Mouse (Mus musculus): ENCODE measurements around the gene Ahcyl1. TPM values are rescaled to one million over a fixed set of nuclear protein-coding genes. Genes with fewer than 3 reads are reported as not detected.

Gene Ahcyl1
- polyA plus RNA-seq, 1 experiment from 2014 or later = 45.8 TPM

- Histone ChIP-seq H3K36me3 (peaks cover 67% of the 10 kb centered on the region), H3K4me2 (no peak overlapping the region)
- 89% methylated on average over 7 of the region's 7 CpGs for WGBS
Measured at GRCm38 (mm10) chr3:107627641-107628040, 68.7 kb downstream of the Ahcyl1 start.

DNA sequence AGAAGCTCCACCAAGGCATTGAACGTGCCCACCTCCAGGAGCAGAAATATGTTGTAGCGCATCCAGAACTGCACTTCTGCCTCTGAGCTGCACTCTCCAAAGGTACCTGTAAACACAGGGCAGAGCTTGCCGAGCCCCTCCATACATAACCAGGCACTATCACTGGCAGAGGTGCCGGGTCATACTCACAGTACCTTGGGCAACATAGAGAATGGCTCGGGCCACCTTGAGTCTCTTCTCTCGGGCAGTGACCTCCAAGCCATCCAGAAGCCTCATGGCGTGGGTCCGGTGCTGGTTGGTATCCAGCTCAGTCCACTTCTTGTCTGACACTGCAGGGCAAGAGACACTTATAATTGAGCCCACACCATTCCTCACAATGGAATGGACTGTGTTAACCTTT is 69.6 kb downstream of the Ahcyl1 start:
- Histone ChIP-seq H3K27ac (replicated peaks) (no peak overlapping the region), H3K9ac (no peak overlapping the region), H3K4me3 (no peak overlapping the region), H3K4me2 (no peak overlapping the region), H3K27me3 (replicated peaks) (no peaks in the 10 kb centered on the region), H3K9me3 (no peaks in the 10 kb centered on the region), H3K36me3 (peaks cover 76% of the 10 kb centered on the region), H3K4me1 (peaks cover 14% of the 10 kb centered on the region)
- 92% methylated on average over 8 of the region's 8 CpGs for WGBS
- no peak for ATAC-seq (ENCODE audit: extremely low read depth, insufficient number of reproducible peaks, low FRiP score, low TSS enrichment)

More at GRCm38 (mm10) chr3:107627641-107628040, 68.7 kb downstream of the Ahcyl1 start:
- no peak for ATAC-seq (ENCODE audit: extremely low read depth, insufficient number of reproducible peaks, low FRiP score, low TSS enrichment)
- Histone ChIP-seq H3K27me3 (replicated peaks) (no peaks in the 10 kb centered on the region), H3K27ac (replicated peaks) (no peak overlapping the region), H3K4me3 (no peak overlapping the region), H3K9me3 (no peaks in the 10 kb centered on the region), H3K9ac (no peak overlapping the region), H3K4me1 (peaks cover 17% of the 10 kb centered on the region)

GRCm38 (mm10) chr3:107625536-107625935 is 70.8 kb downstream of the Ahcyl1 start:
- H3K4me1 ChIP-seq = peaks cover 11% of the 10 kb centered on the region
- no peak overlapping the region for H3K9ac ChIP-seq
- H3K4me2 ChIP-seq = no peak overlapping the region
- 91% methylated on average over 8 of the region's 8 CpGs for WGBS
- H3K27ac ChIP-seq (replicated peaks) = no peak overlapping the region
- H3K9me3 ChIP-seq = no peaks in the 10 kb centered on the region
- no peak overlapping the region for H3K4me3 ChIP-seq
- H3K36me3 ChIP-seq = peaks cover 88% of the 10 kb centered on the region
- no peak for ATAC-seq (ENCODE audit: extremely low read depth, insufficient number of reproducible peaks, low FRiP score, low TSS enrichment)
- no peaks in the 10 kb centered on the region for H3K27me3 ChIP-seq (replicated peaks)

DNA sequence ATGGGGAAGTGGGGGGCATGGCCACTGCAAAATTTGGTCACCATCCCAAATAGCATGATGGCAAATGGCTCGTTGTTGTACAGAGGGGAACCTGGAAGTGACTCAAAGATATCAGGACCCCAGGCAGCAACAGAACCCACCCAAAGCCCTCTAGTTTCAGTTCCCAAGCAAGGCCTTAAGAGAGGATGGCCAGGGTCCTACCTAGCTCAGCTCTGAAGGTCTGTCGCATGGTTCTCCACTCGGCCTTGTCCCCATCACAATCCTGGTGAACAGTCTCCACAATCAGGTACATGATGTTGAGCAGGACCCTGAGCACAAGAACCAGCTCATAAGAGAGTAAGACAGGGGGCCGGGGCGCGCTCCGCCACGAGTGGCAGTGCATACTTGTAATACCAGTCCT is 71.9 kb downstream of the Ahcyl1 start:
- H3K27me3 ChIP-seq (replicated peaks) = no peaks in the 10 kb centered on the region
- no peaks in the 10 kb centered on the region for H3K9me3 ChIP-seq
- H3K4me1 ChIP-seq = no peaks in the 10 kb centered on the region
- H3K4me2 ChIP-seq = no peak overlapping the region
- H3K36me3 ChIP-seq = peaks cover 94% of the 10 kb centered on the region
- H3K27ac ChIP-seq (replicated peaks) = no peak overlapping the region
- no peak for ATAC-seq (ENCODE audit: extremely low read depth, insufficient number of reproducible peaks, low FRiP score, low TSS enrichment)
- H3K4me3 ChIP-seq = no peak overlapping the region
- WGBS = 94% methylated on average over 8 of the region's 8 CpGs
- no peak overlapping the region for H3K9ac ChIP-seq

DNA sequence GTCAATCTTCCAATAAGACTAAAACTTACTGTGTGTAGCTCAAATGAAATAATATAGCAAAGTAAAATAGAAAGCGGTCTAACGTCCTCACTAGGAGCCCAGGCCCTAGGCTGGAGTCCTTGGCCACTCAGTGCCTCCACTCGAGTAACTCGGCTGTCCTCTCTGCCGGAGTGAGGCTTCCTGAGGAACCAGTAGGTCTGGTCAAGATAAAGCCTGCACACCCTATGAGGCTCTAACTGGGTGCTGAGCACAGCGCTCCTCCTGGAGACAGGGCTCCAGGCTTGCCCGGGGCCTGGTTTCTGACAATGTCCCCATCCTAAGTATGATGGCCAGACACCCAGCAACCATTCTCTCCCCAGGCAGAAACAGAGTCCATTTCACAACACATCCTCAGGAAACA is 73.8 kb downstream of the Ahcyl1 start:
- no peak overlapping the region for H3K9ac ChIP-seq
- 87% methylated on average over 7 of the region's 7 CpGs for WGBS
- H3K36me3 ChIP-seq = peaks cover 98% of the 10 kb centered on the region
- no peaks in the 10 kb centered on the region for H3K4me1 ChIP-seq
- H3K27ac ChIP-seq (replicated peaks) = no peak overlapping the region
- no peaks in the 10 kb centered on the region for H3K9me3 ChIP-seq
- ATAC-seq (ENCODE audit: extremely low read depth, insufficient number of reproducible peaks, low FRiP score, low TSS enrichment) = no peak
- H3K4me3 ChIP-seq = no peak overlapping the region
- no peaks in the 10 kb centered on the region for H3K27me3 ChIP-seq (replicated peaks)
- H3K4me2 ChIP-seq = no peak overlapping the region

DNA sequence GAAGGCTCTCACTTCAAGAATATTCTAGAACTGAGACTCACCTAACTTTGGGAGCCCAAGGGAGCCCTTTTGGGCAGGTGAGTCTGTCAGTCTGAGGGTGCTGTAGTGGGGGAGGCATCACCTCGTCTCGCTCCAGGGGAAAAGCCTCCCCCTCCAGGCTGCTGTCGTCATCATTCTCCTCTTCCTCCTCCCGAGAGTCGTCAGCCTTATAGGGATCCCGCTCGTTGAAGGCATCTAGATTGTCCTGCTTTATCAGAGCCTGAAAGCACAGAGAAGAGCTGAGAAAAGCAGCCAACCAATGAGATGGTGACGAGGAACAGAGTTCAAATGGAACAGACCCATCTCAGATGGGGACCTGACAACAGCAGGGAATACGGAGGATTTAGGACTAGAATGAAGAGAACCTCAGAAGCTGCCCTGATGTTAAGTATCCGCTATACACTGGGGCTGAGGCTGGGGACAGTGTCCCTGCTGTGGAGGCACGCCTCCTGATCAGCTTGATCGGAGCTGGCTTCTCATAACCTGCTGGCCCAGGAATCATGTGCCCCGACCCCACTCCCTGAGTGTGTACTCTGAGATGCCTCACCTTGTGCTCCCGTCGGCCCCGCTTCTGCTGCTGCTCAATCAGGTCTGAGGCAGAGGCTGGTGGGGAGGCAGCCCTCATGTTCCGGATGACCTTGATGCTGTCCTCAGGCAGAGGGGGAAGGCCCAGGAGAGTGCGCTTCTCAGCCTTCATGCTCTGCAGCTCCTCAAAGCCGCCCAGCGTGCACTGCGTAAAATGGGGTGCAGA is 74.9 kb downstream of the Ahcyl1 start:
- Histone ChIP-seq H3K27me3 (replicated peaks) (no peaks in the 10 kb centered on the region), H3K27ac (replicated peaks) (no peak overlapping the region), H3K4me1 (no peaks in the 10 kb centered on the region), H3K9me3 (no peaks in the 10 kb centered on the region), H3K4me3 (no peak overlapping the region), H3K9ac (no peak overlapping the region), H3K4me2 (no peak overlapping the region), H3K36me3 (peaks cover 98% of the 10 kb centered on the region)
- 81% methylated on average over 21 of the region's 21 CpGs for WGBS
- ATAC-seq (ENCODE audit: extremely low read depth, insufficient number of reproducible peaks, low FRiP score, low TSS enrichment) = no peak

GRCm38 (mm10) chr3:107619911-107620310 is 76.4 kb downstream of the Ahcyl1 start:
- Histone ChIP-seq H3K9me3 (no peaks in the 10 kb centered on the region), H3K36me3 (peaks cover 98% of the 10 kb centered on the region), H3K27ac (replicated peaks) (no peak overlapping the region), H3K4me2 (no peak overlapping the region), H3K4me3 (no peak overlapping the region), H3K9ac (no peak overlapping the region), H3K27me3 (replicated peaks) (no peaks in the 10 kb centered on the region), H3K4me1 (no peaks in the 10 kb centered on the region)
- 87% methylated on average over 6 of the region's 6 CpGs for WGBS
- ATAC-seq (ENCODE audit: extremely low read depth, insufficient number of reproducible peaks, low FRiP score, low TSS enrichment) = no peak

DNA sequence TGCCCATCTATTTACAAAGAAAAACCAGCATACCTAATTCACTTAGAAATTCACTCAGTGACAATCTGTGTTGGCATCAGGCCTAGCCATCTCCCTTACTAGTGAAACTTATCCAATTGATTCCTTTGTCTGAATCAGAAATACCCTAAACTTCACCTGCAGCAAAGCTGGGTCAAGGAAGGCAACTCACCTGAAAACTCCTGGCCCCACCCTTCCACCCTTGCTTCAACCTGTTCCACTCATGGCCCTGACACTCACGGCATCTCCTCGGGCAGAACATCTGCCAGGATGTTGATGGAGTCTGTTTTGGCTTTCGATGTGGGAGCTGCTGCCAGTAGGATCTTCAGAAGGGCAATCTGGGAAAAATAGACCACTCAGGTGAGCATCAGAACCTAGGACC is 78.6 kb downstream of the Ahcyl1 start:
- Histone ChIP-seq H3K4me3 (no peak overlapping the region), H3K4me2 (no peak overlapping the region), H3K9me3 (no peaks in the 10 kb centered on the region), H3K36me3 (peaks cover 98% of the 10 kb centered on the region), H3K9ac (no peak overlapping the region), H3K4me1 (no peaks in the 10 kb centered on the region), H3K27ac (replicated peaks) (no peak overlapping the region), H3K27me3 (replicated peaks) (no peaks in the 10 kb centered on the region)
- 90% methylated on average over 3 of the region's 3 CpGs for WGBS
- no peak for ATAC-seq (ENCODE audit: extremely low read depth, insufficient number of reproducible peaks, low FRiP score, low TSS enrichment)

Other genes starting within 250 kb of the Ahcyl1 start
- gene Kcnc4, start 237.0 kb downstream of the Ahcyl1 start, polyA plus RNA-seq (2015; fragmentation: Nextera tagmentation; extraction: Ambion mirVana) = 0.06 and 0.07 TPM in 2 replicates
- gene Slc6a17, start 178.5 kb downstream of the Ahcyl1 start, polyA plus RNA-seq (2015; fragmentation: Nextera tagmentation; extraction: Ambion mirVana) = 4.1 and 4.7 TPM in 2 replicates
- gene Ubl4b, start 141.5 kb downstream of the Ahcyl1 start, polyA plus RNA-seq (2015; fragmentation: Nextera tagmentation; extraction: Ambion mirVana) = not detected in 2 replicates
- 0.28 and 0.53 TPM in 2 replicates for gene Alx3, start 101.5 kb downstream of the Ahcyl1 start, polyA plus RNA-seq (2015; fragmentation: Nextera tagmentation; extraction: Ambion mirVana)
- gene Gm10961, start 65.2 kb downstream of the Ahcyl1 start, polyA plus RNA-seq (2015; fragmentation: Nextera tagmentation; extraction: Ambion mirVana) = not detected in 2 replicates
- gene Strip1, start 64.9 kb downstream of the Ahcyl1 start, polyA plus RNA-seq (2015; fragmentation: Nextera tagmentation; extraction: Ambion mirVana) = 36.3 and 37.3 TPM in 2 replicates
- gene Csf1, start 63.9 kb upstream of the Ahcyl1 start, polyA plus RNA-seq (2015; fragmentation: Nextera tagmentation; extraction: Ambion mirVana) = 8.3 and 11.6 TPM in 2 replicates
- gene Eps8l3, start 180.7 kb upstream of the Ahcyl1 start, polyA plus RNA-seq (2015; fragmentation: Nextera tagmentation; extraction: Ambion mirVana) = not detected in 2 replicates
- gene Gstm5, start 199.3 kb upstream of the Ahcyl1 start, polyA plus RNA-seq (2015; fragmentation: Nextera tagmentation; extraction: Ambion mirVana) = 131 and 139 TPM in 2 replicates
- 14.6 and 15.9 TPM in 2 replicates for gene Gstm7, start 235.3 kb upstream of the Ahcyl1 start, polyA plus RNA-seq (2015; fragmentation: Nextera tagmentation; extraction: Ambion mirVana)
- 9.5 and 11.5 TPM in 2 replicates for gene Gstm6, start 247.2 kb upstream of the Ahcyl1 start, polyA plus RNA-seq (2015; fragmentation: Nextera tagmentation; extraction: Ambion mirVana)

Data from heart, embryonic 13.5 days (tissue).